Mouse (Mus musculus) large intestine, adult 2 months (tissue): ENCODE measurements around the gene Tmem91. TPM values are rescaled to one million over a fixed set of nuclear protein-coding genes. Genes with fewer than 3 reads are reported as not detected.
A peak's percentile ranks its signal among the peaks of the same experiment; 100 is the strongest.

Experiments used
- DNase-seq: peaks from one replicate; pipeline ENCODE4 v3.0.0-alpha.2; 2012; ENCODE audit warnings: low read depth, low spot score
- WGBS: fragments of 180-500 bp; shearing (Covaris S2); methylation state at CpG from one replicate; pipeline ENCODE4 v1.1.7; 2018; 5-methylcytosine and 5-hydroxymethylcytosine counted together
- polyA plus RNA-seq: library from polyadenylated mRNA; depleted of rRNA; stranded (reverse); fragments of >200 nt; gene quantifications from 2 replicates; pipeline ENCODE4 v1.2.3, GENCODE M21; 2012

Gene Tmem91
- polyA plus RNA-seq, 1 experiment = 0.79 TPM

GRCm38 (mm10) chr7:25675405-25675804 is 439 bp upstream of the Tmem91 start:
- DNase-seq = no peak
- 48% methylated on average over 6 of the region's 6 CpGs for WGBS

- WGBS = 14% methylated on average over 9 of the region's 9 CpGs
- DNase-seq = no peak
Observed at GRCm38 (mm10) chr7:25674297-25674696, 669 bp downstream of the Tmem91 start.

GRCm38 (mm10) chr7:25672442-25672841 is 2.5 kb downstream of the Tmem91 start:
- WGBS = 57% methylated on average over 4 of the region's 4 CpGs
- DNase-seq = no peak

DNA sequence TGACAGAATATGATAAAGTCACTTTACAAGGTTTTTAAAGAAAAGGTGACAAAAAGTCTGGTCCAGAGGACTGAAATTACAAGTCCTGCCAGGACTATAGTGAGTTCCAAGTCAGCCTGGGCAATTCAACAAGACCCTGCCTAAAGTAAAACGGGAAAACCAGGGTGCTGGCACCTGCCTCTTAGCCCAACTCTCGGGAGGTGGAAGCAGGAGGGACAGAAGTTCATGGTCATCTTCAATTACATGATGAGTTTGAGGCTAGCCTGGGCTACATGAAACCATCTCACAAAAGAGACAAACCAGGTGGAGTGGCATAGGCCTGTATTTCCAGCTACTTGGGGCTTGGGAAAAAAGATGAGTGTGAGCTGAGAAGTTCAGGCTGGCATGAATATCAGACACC is 3.3 kb downstream of the Tmem91 start:
- 33% methylated on average over 2 of the region's 2 CpGs for WGBS
- DNase-seq = no peak

GRCm38 (mm10) chr7:25670096-25670495 is 4.9 kb downstream of the Tmem91 start:
- no peak for DNase-seq
- 87% methylated on average over 4 of the region's 4 CpGs for WGBS

DNA sequence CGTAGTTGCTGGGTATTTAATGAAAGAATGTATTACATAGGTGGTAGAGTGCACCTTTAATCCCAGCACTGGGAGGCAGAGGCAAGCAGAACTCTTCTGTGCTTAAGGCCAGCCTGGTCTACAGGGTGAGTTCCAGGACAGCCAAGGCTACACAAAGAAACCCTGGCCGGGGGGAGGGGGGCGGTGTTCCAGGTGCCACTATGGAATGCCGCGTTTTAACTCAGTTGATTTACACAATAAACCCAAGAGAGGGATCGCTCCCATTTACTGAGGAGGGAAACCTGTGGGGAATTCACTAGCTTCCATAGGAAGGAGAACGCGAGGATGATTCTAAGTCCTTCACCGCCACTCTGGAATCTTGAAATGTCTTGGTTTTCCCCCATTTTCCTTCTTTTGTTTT is 5.3 kb downstream of the Tmem91 start:
- DNase-seq = no peak
- WGBS = 80% methylated on average over 9 of the region's 9 CpGs

GRCm38 (mm10) chr7:25669158-25669557 is 5.8 kb downstream of the Tmem91 start:
- DNase-seq = no peak
- WGBS = 83% methylated on average over 10 of the region's 10 CpGs

GRCm38 (mm10) chr7:25666381-25666780 is 8.6 kb downstream of the Tmem91 start:
- no peak for DNase-seq
- WGBS = 95% methylated on average over 8 of the region's 8 CpGs

DNA sequence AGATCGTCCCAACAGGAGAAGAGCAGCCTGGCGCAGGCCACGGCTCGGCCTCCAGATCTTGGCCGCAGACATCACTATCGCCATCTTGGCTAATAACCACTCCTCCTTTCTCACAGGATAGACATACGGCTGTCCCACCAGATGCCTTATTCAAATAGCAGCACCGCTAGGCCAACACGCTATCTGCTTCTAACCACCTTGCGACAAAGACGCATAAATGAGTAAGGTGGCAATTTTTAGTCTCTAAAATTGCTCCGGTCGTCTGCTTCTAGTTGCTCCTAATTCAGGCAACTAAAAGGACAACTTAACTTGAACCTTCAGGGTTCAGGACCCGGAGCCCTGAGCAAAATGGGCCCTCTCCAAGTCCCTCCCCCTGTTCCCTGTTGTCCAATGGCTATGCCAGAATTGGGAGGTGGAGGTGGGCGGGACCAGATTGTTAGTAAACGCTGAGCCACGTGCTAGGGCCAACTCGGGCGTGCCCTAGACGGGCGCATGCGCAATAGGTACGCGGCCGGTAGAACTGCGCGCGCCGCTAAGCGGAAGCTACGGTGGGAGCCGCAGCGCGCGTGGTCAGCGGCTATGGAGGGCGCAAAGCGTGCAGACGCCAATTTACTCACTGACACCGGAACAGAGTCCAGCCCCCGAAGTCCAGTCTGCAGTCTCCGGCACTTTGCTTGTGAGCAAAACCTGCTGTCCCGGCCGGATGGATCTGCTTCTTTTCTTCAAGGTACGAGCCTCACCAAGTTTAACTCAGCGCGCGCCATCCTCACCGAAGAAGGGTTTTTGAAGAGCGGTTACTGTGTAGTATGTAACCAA is 16.1 kb downstream of the Tmem91 start, which contains the start of the genes Bckdha and Exosc5:
Gene Bckdha, minus strand, starts transcription at position 325 of the 816 bp plus-strand sequence.
Gene Exosc5, plus strand, starts transcription at position 508 of the 816 bp plus-strand sequence.
- WGBS = under 1% methylated on average over 50 of the region's 50 CpGs

DNA sequence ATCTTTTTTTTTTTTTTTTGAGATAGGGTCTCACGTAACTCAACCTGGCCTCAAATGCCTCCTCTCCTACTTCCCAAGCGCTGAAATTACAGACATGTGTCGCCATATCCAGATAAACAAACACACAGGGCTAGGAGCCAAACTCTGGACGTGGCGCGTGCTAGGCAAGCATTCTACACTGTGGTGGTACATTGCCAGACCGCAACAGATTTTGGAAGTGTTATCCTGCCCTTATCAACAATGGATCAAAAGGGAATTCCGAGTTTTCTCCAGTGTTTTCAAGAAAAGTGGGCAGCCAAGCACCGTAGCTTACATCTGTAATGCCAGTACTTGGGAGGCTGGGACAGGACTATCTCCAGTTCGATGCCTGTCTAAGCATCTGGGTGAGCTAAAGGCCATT is 17.2 kb downstream of the Tmem91 start:
- DNase-seq = no peak
- WGBS = 22% methylated on average over 10 of the region's 10 CpGs

More for the DNA sequence above, 16.1 kb downstream of the Tmem91 start, which contains the start of the genes Bckdha and Exosc5:
- peak; percentile 98 for DNase-seq

GRCm38 (mm10) chr7:25655601-25656428 is 19.2 kb downstream of the Tmem91 start:
- WGBS = 55% methylated on average over 11 of the region's 11 CpGs
- DNase-seq = no peak

- WGBS = 76% methylated on average over 12 of the region's 12 CpGs
- DNase-seq = no peak
Observed at GRCm38 (mm10) chr7:25652244-25652759, 22.7 kb downstream of the Tmem91 start.

DNA sequence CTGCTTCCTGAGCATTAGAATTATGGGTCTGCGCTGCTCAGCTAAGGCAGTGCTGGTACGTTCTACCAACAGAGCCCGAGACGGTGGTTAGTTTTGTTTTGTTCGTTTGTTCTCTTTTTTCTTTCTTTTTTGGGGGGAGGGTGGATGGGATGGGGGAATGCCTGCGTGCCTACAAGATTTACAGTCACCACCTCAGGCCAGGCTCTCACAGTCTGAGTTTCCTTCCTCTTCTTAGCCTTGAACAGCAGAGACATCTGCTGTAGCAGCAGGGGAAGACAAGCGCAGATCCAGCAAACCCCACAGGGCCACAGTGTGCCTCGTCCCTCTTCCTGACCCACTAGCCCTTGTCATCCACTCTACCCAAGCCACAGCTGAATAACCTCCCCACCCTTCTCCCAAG is 23.7 kb downstream of the Tmem91 start:
- DNase-seq = no peak
- 92% methylated on average over 8 of the region's 8 CpGs for WGBS

DNA sequence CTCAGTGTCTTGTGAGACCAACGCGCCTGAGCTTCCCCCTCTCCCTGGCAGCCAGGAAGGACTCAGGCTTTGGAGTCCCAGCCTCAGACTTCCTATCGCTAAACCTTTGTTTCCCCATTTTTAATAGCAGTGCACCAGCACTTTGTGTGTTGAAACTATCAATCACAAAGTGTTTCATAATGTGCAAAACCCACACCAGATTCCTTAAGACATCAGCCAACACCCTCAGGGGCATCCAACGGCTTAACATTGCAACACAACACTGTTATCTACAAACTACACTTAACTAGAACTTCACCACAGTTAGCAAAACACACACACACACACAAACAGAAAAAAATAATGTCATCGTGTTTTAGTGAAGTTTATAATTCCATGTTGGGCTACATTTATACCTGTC is 25.1 kb downstream of the Tmem91 start:
- WGBS = 71% methylated on average over 5 of the region's 5 CpGs
- DNase-seq = no peak

GRCm38 (mm10) chr7:25647574-25648123 is 27.3 kb downstream of the Tmem91 start:
- 65% methylated on average over 5 of the region's 5 CpGs for WGBS
- DNase-seq = no peak

- 70% methylated on average over 14 of the region's 14 CpGs for WGBS
- no peak for DNase-seq
Observed at GRCm38 (mm10) chr7:25645074-25645473, 29.9 kb downstream of the Tmem91 start.

DNA sequence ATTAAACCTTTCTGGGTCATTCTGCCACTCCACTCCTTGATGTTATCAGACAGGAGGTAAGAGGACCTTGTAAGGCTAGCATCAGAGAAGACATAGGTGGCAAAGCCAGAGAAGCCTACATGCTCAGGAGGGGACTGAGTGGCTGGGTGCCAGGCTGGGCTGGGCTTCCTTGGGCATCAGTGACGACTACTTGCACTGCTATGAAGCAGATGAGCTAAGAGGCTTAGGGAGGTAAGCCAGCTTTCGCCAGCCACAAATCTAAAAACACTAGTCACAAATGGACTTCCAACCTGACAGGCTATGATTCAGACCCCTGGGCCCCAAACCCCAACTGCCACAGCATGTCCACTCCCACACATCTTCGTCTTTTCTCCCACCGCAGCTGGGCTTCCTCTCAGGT is 30.3 kb downstream of the Tmem91 start:
- WGBS = 86% methylated on average over 4 of the region's 4 CpGs
- DNase-seq = no peak

GRCm38 (mm10) chr7:25644136-25644535 is 30.8 kb downstream of the Tmem91 start:
- no peak for DNase-seq
- 81% methylated on average over 10 of the region's 10 CpGs for WGBS

DNA sequence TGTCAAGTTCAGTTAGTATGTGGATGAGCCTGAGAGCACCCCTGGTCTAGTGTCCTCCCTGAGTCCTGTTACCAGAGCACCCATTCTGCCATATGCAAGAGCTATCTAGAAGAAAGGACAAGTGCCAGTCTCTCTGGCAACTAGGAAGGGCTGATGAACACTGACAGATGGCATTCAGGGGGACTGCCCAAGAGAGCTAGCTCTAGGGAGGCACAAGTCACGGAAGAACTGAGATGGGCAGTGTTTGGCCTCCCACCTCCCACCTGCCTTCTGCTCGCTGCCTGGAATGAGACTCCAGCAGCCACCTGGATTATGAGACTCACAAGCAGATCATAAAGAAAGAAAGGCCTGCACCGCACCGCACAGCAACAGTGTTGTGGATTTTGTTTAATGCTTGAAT is 35.2 kb downstream of the Tmem91 start:
- DNase-seq = no peak
- WGBS = 96% methylated on average over 4 of the region's 4 CpGs

DNA sequence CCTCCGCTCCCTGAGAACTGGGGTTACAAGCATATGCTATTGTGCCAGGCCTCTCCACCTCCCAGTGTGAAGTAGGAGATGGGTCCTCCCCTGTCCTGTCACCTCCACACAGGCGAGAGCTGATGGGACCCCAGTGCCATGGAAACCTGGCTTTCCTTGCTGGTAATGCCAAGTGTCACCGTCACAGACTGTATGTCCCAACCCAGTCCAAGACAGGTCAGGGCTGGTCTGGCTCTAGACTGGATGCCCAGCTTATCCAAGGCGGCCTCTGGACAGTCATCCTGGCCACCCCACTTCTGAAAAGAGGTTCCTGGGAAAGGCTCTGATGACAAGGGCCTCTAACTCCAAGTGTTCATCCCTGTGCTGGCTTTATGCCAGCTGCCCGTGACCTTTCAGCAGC is 37.9 kb downstream of the Tmem91 start:
- WGBS = 92% methylated on average over 5 of the region's 5 CpGs
- no peak for DNase-seq
